Mouse (Mus musculus) frontal cortex, postnatal 25 days (tissue): ENCODE results near the gene Ndufc2.

Experiments used
- DNase-seq, 2 experiments: peaks; one replicate each; pipeline ENCODE4 v3.0.0; 2022; ENCODE audit warnings: low spot score in 2 of 2

The Ndufc2 gene

DNA sequence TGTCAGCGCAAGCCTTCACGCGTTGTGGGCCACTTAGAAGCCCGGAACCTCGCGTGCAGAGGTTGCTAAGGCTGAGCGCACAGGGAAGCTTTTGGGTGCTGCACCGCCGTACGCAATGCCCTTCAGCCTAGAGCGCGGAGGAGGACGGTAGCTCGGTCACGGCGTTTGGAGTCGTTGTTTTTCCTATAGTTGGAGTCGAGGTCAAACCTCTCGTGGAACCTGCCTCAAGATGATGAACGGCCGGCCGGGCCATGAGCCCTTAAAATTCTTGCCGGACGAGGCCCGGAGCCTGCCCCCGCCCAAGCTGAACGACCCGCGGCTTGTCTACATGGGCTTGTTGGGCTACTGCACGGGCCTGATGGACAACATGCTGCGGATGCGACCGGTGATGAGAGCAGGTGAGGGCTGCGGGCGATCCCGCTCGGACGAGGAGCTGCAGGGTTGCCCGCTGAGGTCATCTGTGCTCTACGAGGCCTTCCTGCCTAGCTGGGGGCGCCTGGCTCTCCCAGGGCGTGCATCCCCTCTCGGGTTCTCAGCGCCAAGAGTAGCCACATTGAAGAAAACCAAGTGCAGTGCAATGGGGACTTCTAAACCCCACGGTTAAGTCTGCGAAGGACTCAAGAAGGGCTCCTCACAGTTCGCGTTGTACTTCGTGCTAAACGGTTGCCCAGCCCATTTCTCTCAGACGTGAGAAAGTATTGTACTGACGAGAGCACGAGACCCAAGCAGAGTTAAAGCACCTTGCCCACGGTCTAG lies at the start of gene Ndufc2:
Ndufc2 (plus strand) TSS at position 44 of the 756 bp plus-strand sequence.
- peak; percentile 57 to 61 for DNase-seq

DNA sequence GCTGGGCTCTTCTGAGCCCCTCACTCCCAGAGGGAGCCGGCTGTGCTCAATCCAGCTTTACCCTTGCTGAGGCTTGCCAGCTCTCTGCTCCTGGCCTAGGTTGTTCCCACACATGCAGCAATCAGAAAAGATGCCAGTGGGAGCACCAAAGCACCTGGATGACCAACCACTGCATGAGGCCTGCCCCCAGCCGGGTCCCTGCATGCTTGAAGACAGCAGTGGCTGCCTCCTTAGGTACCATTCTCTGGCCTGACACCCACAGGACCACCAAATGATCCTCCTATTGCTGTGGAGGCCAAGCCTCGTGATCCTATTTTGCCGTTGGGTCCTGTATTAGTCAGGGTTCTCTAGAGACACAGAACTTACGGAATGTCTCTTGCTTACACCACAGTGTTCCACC lies 48.9 kb upstream of the Ndufc2 start:
- no peak for DNase-seq

DNA sequence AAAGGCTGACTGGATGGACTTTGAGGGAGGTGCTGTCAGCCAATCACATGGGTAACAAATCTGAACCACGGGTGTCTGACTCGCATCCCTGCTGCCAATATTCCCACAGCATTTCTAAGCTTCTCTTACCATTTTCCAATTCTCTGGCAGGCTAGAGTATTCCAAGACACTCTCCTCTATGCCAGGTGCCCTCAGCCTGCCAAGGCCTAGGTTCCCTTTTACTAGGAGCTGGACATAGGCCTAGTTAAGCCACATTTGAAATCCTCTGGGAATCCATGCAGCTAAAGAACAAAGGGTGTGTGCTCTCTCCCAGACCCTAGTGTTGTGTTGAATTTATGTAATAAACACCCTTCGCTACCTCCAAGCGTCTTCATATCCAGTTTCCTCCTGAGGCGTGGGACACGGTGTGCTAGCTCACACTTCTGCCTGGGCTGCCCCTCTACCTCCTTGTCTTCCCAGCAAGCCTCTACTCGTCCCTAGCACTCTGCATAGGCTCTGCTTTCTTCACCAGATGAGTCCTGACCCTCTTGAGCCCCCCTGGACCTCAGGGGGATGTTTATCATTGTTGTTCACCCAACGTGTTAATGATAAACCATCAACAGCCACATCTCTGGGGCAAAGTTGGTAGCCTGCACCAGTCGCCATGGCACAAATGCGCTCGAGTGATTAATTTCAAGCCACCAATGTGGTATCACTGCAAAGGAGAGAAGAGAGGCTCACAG lies 47.9 kb upstream of the Ndufc2 start:
- no peak for DNase-seq

DNA sequence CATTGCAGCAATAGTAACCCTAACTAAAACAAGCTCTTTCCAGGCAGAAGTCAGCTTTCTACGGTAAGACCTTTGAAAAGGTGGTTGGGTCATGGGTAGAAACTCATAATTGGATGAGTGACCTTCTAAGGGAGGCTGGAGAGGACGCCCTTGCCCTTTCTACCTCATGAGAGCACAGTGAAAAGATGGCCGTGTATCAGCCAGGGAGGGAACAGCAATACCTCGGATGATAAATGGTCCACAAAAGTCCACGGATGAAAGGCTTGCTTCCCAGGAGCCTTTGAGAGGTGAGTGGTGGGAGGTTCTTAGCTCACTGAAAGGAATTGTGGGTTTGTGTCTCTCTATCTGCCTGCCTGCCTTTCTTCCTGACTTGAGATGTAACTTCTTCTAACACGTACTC lies 46.4 kb upstream of the Ndufc2 start:
- no peak for DNase-seq

DNA sequence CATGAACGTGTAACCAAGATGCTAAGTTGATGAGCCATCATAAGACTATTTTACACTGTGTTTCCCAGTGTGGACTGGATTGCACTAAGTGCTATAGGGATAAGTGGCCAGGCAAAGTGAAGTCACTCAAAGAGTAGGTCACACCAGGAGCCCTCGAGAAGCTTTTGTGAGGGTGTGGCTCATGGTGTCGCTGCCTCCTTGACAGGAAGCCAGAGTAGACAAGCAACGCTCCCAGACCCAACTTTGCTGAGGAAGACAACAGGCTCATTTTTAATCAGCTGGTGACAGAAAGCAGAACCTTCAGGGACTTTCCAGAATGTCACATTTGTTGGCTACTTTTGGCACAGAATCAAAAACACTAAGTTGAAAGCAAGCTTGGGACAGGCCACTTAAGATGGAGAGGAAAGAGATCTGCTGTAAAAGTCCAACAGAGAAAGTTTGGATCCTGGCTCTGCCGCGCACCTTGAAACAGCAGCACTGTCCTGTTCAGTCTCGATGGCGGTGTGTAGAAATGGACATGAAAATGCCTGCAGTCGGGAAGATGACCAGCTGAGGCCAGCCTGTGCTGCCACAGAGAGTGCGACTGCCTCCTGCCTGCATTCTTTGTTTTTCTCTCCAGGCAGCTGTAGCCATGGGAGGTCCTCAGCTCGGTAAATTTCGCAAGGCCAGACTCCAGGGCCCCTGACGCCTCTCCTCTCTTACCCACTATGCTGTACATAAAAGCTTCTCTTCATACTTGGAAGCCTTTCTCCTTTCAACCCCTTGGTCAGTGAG lies 44.5 kb upstream of the Ndufc2 start:
- no peak for DNase-seq

DNA sequence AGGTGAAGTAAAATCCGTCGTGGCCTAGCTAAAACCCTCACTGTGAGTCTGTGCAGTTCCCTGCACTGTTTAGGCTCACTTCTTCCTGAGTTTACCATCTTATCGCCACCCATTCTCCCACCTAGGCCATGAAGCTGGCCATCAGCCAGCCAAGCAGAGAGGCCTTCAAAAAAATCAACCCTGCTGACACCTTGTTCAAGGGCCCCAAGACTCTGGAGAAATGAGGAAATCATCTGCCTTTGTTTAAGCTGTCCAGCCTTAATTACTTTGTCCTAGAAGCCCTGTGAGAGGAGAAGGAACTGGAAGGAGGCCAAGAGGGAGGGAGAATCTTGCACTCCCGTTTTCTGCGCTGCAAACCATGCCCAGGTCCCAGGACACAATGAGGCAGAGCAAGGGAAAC lies 43.5 kb upstream of the Ndufc2 start:
- DNase-seq = no peak

DNA sequence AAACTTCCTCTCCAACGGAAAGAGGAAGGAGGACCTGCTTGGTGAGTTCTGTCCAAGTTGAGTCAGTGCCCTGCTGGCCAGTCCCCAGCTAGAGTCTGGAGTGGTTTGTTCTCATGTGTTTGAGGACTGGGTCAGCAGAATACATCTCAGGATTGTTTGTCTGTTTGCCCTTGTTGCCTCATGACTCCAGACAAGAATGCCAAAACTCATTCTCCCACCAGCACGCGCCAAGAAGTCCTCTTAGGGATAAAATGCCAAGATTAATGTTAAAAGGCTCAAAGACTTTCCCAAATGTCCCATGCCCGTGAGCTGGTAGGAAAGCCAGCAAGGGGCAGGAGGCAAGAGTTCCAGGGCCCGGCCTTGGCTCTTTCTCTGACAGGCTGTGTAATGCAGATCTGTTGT lies 42.9 kb upstream of the Ndufc2 start:
- DNase-seq = no peak

DNA sequence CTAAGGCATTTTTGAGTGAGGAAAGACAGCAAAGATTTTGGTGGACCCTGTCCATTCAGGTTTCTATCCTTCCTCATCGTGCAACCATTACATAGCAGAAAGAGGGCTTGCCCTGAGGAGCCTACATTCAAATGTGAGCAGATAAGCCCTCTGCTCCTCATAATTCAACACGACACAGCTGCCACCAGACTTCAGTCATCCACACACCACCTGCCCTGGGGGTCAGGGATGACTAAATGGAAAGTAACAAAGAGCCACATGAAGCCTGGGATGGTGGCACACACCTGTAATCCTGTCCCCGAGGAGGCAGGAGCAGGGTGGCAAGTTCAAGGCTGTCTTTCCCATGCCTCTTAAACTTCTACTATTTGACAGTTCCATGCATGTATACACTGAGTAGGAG lies 42.0 kb upstream of the Ndufc2 start:
- no peak for DNase-seq

DNA sequence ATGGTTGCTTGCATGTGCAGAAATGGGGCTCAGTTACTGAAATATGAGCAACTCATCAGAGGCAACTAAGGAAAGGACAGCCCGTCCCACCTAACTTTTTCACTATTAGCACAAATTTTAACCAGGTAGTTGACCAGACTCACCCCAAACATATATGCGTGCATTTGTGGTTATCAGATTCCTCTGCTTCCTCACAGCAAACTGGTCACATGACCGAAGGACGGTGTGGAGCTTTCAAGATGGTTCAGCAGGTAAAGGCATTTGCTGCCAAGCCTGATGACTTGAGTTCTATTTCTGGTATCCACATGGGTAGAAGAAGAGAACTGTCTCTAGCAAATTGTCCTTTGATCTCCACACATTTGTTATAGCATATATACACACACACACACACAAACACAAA lies 41.5 kb upstream of the Ndufc2 start:
- no peak for DNase-seq

DNA sequence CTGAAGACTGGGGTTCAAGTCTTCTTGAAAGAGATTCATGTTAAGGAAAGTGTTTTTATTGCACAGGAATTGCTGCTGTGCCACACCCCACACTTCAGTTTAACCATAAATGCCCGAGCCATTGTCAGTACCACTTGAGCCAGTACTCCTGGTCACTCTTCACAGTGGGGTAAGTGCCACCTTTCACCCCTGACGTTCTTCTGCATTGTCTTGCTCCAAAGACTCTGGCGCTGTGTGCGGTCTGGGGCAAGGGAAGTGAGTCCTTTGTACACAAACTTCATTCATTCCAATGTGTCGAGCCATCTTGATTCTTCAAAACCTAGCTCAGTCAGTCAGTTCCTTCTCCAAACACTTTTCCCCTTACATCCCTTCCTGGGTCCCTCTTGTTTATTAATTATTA lies 39.6 kb upstream of the Ndufc2 start:
- DNase-seq = no peak

DNA sequence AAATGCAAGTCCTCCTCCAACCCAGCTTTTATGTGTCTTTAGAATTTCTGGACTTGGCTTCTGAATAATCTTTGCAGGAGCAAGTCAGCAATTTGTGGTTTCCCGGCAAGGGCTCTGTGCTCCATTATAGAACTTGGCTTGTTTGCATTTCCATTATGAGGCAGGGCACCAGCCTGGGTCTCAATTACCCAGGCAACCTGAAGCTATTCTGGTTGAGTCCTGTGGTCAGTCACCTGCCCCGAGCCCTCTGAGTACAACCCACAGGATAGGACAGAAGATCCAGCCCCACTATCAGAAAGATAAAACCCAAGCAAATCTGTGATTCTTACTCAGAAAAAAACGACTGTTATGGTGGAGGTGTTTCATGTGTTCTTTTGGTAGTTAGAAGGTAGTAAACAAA lies 38.8 kb upstream of the Ndufc2 start:
- no peak for DNase-seq

DNA sequence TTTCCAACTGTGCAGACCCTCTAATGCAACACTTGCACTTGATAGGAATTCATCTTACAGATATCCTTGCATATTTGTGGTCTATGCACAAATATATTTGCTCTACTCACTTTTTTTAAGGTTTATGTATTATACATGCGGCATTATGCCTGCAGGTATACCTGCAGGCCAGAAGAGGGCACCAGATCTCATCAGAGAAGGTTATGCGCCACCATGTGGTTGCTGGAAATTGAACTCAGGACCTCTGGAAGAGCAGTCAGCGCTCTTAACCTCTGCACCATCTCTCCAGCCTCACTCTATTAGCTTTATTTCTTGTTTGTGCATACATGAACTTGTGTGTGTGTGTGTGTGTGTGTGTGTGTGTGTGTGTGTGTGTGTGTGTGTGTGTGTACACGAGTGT lies 38.3 kb upstream of the Ndufc2 start:
- DNase-seq = no peak

DNA sequence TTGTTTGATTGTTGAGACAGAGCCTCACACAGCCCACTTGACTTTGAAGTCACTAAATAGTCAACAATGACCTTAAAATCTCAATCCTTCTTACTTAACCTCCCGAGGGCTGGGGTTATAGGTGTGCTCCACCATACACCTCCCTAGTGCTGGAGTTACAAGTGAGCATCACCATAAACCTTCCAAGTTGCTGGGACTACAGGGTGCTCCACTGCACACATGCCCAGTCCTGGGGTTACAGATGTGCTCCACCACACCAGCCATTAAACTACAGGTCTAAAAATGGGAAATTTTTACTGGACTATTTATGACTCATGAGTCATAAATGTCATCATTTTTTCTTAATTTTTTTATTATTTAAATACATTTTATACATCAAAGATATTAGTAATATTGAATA lies 33.9 kb upstream of the Ndufc2 start:
- no peak for DNase-seq

DNA sequence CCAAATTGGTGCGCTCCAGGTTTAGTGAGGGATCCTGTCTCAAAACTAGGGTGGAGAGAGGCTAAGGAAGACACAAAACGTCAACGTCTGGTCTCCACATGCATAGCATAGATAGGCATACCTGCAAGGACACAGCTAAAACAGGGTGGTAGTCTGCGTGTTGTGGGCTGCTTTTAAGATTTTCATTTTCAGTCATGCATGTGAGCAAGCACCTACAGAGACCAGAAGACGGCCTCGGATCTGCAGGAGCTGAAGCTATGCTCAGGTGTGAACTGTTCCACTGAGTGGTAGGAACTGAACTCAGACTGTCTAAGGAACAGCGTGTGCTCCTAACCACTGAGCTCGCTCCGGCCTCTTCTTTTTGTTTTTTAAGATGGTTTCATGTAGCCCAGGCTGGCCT lies 24.7 kb upstream of the Ndufc2 start:
- no peak for DNase-seq

DNA sequence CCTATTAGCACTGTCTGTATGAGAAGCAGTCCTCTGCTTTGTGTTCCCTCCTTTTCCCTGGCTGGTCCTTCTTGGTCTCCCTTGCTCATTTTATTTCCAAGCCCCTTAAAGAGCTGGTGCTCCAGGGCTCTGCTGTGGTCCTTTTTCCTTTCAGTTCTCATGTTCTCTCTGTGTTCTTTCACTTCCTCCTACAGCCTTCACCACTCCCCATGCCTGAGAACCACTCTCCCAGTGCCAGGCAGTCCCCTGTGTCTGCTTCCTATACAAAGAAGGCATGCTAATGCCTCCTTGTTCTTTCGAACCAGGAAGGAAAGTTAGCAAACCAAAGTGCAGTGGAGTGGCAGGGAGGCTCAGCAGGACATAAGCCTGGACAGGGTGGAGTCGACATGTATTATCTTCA lies 23.9 kb upstream of the Ndufc2 start:
- no peak for DNase-seq

DNA sequence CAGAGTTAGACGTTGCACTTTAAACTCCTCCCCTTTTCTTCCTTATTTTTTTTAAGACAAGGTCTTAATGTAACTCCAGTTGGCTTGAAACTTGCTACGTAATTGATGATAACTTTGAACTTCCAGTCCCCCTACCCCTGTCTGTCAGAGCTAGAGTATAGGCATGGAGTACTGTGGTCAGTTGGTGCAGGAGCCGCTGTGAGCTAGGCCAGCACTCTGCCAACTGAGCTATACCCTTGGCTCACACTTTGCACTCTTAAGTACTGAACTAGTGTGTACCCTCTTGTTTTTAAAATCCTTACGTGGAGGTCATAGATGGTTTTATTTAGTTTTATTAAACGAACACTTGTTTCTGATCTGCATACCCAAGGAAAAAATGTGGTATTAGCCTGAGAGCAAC lies 20.5 kb upstream of the Ndufc2 start:
- DNase-seq = no peak

DNA sequence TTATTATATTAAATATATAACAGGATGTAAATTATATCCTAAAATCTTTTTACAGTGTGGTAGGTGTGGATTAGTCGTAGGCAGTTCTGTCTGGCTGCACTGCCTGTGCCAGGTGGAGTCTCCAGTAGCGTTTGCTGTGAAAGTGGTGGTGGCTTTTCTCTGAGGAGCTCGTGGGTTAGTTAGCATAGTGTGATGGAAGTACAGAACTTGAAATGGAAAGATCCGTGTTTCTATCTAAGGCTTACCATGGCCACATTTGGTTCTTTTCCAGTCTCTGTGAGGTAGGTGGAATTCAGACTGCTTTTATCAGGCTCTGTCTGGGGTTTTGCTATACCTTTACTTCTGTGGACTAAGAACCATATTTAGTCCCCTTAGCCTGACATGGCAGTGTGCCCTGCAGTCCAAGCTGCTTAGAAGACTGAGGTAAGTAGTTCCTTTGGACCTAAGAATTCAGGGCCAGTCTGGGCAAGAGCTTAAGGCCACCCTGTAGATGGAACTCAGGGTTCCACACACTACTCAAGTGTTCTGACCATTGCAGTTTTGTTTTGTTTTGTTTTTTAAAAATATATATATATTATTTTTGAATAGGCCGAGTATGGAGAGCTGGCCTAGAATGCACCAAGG lies 19.2 kb upstream of the Ndufc2 start:
- DNase-seq = no peak

DNA sequence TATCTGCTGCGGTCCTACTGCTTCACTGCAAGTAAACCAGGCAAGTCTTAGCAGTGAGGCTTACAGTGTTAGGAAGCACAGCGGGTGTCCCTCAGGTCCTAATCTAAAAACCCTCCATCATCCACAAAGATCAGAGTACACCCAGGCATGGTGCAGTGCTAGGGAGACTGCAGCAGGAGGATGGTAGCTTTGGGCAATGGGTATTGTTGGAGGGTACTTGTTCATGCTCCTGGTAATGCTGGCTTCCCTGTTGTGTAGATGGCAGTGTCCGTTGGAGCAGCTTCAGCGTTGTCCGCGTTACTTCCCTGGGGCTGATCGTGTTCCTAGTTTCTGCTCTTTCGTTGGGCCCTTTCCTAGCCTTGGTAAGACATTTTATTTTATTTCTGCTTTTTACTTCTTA lies 17.1 kb upstream of the Ndufc2 start:
- DNase-seq = no peak

DNA sequence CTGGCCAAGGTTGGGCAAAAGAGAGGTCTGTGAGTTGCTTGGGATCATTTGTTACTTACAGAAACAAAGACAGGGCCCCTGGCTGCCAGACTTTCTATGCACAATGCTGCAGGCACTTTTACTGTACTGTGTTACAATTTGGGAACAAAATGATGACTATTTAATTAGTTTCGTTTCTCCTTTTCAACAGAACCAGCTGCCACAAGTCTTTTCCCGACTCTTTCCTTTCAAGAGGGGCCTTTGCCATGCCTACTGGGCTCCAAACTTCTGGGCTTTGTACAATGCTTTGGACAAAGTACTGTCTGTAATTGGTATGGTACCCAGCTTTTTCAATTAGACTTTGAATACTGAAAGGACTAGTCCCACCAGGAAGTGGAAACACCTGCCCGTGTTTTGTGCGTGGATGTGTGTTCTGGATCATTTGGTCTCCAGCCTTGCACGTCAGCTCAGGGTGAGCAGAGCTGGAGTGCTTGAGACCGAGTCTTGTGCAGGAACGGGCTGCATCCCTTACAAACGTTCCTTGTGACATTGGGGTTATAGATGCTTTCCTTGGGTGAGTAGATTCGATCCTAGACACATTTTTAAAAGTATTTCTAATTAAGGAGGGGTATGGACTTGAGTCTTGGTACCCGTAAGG lies 16.2 kb upstream of the Ndufc2 start:
- no peak for DNase-seq

DNA sequence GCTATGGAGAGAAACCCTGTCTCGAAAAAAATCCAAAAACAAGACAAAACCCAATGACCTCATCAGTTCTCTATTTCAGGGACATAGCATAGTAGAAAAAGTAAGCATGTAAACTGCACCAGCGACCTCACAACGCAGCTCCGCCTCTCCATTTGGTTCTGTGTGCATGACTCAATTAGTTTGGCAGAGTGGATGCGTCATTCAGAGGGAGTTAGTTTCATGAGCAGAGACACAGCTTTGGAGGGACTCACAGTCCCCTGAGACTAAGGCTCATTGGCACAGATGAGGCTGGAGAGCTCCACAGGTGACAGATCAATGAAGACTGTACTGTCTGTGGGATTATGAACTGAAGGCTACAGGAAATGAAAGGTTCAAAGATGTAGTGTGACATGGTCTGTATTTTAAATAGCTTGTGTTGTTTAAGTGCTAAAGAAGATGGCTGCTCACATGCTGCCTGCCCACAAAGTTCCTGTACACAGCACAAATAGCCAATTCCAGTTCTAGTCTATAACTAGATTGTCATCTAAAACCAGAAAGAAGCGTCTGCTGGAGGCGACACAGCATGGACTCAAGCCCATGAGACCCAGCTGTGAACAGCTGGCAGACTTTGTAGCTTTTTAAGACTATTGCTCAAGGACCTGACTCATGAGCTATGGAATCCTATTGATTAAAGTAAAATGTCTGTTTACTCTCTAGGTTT lies 13.5 kb upstream of the Ndufc2 start:
- no peak for DNase-seq

DNA sequence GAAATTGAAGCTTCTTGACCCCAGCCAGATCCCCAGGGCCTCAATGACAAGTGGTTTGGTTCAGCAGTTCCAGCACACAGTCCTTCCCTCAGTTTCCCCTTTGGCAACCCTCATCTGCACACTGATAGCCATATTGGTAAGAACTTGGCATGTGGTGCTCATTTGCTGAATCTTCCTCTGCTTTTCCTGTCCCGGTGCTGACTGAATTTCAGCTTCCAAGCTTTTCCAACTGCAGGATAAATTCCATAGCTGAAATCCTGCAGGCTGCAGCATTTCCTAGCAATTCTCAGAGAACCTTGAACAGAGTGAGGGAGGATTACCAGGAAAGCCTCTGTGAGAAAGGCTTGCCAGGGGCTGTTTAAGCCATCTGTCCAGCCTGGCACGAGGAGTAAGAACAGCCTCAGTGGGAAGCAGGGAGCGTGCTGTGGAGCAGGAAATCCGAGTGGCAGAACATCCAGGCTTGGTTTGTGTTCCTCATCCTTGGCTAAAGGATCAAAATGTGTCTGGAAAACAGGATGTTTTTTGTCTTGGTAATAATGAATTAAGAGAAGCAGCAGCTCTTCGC lies 12.9 kb upstream of the Ndufc2 start:
- DNase-seq = peak; percentile 37 to 43
